Mouse (Mus musculus) erythroblast, embryonic 14.5 days (primary cell): ENCODE data around the gene Zfp451. TPM values are rescaled to one million over a fixed set of nuclear protein-coding genes. Genes with fewer than 3 reads are reported as not detected.
A peak's percentile ranks its signal among the peaks of the same experiment; 100 is the strongest.

ENCODE experiments used
- H3K27me3 ChIP-seq: 2 replicates; pipeline ENCODE4 v1.6.1; 2012; ENCODE audit warnings: inconsistent platforms; ENCODE audit not compliant: control insufficient read depth
- H3K36me3 ChIP-seq: 2 replicates; pipeline ENCODE4 v1.6.1; 2012; ENCODE audit warnings: mild to moderate bottlenecking, inconsistent platforms; ENCODE audit not compliant: control insufficient read depth
- H3K4me1 ChIP-seq: 2 replicates; pipeline ENCODE4 v1.6.1; 2012; ENCODE audit warnings: inconsistent platforms; ENCODE audit not compliant: control insufficient read depth
- H3K4me3 ChIP-seq: replicated peaks from 2 replicates; pipeline ENCODE3; 2012; ENCODE audit warnings: moderate library complexity, mild to moderate bottlenecking, inconsistent platforms
- H3K9me3 ChIP-seq: 2 replicates; pipeline ENCODE4 v1.6.1; 2012; ENCODE audit warnings: low read length, inconsistent platforms, mixed read lengths; ENCODE audit not compliant: control insufficient read depth
- GATA1 ChIP-seq: IDR thresholded peaks from 2 replicates; pipeline ENCODE4 v1.6.1; 2012; ENCODE audit warnings: low read length, inconsistent platforms, mixed read lengths
- TAL1 ChIP-seq: IDR thresholded peaks from 3 replicates; pipeline ENCODE4 v1.6.1; 2012; ENCODE audit warnings: low read length, inconsistent platforms, mixed read lengths
- polyA plus RNA-seq: library from polyadenylated mRNA; stranded (reverse); fragments of >175 nt; gene quantifications from 2 replicates; pipeline ENCODE4 v1.2.3, GENCODE M21; 2012

The Zfp451 gene
- polyA plus RNA-seq, 1 experiment, result 0.13 TPM

DNA sequence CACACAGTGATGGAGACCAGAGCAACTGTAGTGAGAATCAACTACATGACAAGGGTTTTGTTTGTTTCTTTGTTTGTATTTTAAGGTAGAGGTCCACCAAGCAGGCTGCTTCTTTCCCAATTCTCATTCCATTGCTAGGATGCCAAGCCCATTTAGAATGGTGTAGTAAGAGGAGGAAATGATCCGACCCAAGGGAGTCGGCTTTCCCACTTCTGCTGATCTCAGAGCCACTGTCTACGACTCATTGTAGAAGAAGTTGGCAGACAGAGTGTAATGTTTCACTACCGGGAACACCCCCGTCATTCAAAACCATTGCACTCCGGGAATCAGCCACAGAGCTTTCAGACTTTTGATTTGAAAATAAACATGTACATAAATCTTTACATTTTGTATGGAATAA is 89.9 kb downstream of the Zfp451 start:
- H3K36me3 ChIP-seq, result peaks cover 52% of the 10 kb centered on the region
- H3K4me3 ChIP-seq, result no peak overlapping the region
- H3K4me1 ChIP-seq, result peaks cover 19% of the 10 kb centered on the region
- no peaks in the 10 kb centered on the region for H3K9me3 ChIP-seq
- peaks cover 16% of the 10 kb centered on the region for H3K27me3 ChIP-seq
- TF ChIP-seq GATA1 (no peak), TAL1 (no peak)

DNA sequence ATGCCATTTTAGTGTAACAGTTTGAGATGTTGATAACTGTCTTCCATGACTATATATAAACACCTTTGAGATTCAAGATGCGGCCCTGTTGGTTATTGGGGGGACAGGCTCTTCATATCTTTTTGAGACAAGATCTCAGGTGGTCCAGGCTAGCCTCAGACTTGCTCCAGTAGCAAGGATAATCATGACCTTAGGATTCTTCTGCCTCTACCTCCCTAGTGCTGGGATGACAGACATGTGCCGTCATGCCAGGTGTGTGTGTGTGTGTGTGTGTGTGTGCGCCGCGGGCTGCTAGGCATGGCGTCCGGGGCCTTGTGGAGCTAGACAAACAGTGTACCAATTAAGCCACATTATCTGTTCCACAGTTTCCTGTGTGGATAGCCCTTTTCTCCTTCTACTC is 93.4 kb downstream of the Zfp451 start:
- H3K4me1 ChIP-seq, result peaks cover 22% of the 10 kb centered on the region
- H3K27me3 ChIP-seq, result peaks cover 19% of the 10 kb centered on the region
- TF ChIP-seq TAL1 (no peak), GATA1 (no peak)
- peaks cover 35% of the 10 kb centered on the region for H3K36me3 ChIP-seq
- no peaks in the 10 kb centered on the region for H3K9me3 ChIP-seq
- peak overlapping the region; percentile 92 for H3K4me3 ChIP-seq

DNA sequence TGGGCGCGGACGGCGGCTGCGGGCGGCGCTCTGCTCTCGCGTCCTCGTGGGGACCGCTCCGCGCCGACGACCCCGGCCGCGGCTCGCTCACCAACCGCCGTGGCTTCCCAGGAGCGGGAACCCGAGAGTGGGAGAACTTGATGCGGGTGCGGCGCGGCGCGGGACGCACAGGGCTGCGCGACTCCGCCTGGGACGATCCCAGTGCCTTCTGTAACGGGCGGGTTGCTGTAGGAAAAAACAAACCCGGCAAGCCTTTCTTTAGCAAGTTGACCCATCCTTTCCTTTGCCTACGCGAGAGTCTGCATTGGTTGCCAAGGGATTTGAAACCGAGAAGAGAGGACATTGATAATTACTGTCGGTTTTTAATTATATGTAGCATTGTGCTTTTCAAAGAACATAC is 94.2 kb downstream of the Zfp451 start:
- Histone ChIP-seq H3K9me3 (no peaks in the 10 kb centered on the region), H3K4me3 (peak overlapping the region; percentile 92)
- TF ChIP-seq GATA1 (no peak), TAL1 (no peak)

DNA sequence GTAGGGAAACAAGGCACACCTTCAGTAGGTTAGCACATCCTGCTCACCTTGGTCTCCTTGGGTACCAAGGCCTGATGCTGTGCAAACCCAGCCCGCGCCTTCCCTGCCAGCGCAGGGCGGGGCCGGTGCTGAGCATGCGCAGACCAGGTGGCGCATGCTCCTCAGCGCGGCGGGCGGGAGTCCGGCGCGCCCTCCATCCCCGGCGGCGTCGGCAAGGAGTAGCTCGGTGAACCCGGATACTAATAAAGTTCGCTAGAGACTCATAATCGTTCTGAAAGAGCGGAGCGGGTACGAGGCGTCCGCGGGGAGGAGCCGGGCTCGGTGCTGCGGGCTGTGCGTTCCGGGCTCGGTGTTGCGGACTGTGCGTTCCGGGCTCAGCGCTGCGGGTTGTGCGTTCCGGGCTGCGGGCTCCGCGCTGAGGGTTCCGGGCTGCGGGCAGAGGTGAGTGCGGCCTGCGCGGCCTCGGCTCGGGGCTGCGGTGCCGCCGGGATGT is 94.6 kb downstream of the Zfp451 start, which contains the start of gene Rab23:
Gene Rab23, plus strand, starts transcription at position 155 of the 493 bp plus-strand sequence.
- TF ChIP-seq GATA1 (no peak), TAL1 (no peak)
- Histone ChIP-seq H3K4me1 (peaks cover 22% of the 10 kb centered on the region), H3K4me3 (peak within 1 kb of the TSS; percentile 92), H3K36me3 (peaks cover 23% of the 10 kb centered on the region), H3K27me3 (peaks cover 22% of the 10 kb centered on the region), H3K9me3 (no peaks in the 10 kb centered on the region)

More for the DNA sequence above, 94.2 kb downstream of the Zfp451 start:
- peaks cover 19% of the 10 kb centered on the region for H3K27me3 ChIP-seq
- H3K36me3 ChIP-seq, result peaks cover 28% of the 10 kb centered on the region
- peaks cover 22% of the 10 kb centered on the region for H3K4me1 ChIP-seq

DNA sequence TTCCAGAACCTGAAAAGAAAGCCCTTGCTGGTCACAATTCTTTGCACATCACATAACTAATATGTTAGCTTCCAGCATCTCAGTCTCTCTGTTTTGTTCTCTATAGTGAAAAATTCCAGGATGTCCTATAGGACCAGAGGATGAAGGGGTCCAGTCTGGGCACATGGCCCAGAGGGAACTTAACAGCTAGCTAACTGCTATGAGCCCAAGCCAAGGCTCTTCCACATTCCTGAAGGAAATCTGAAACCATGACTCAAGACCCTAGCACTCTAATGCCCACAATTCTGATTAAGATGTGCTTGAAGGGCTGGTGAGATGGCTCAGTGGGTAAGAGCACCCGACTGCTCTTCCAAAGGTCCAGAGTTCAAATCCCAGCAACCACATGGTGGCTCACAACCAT is 96.8 kb downstream of the Zfp451 start:
- no peak overlapping the region for H3K4me3 ChIP-seq
- peaks cover 8% of the 10 kb centered on the region for H3K36me3 ChIP-seq
- H3K4me1 ChIP-seq, result peaks cover 22% of the 10 kb centered on the region
- TF ChIP-seq GATA1, result no peak
- TF ChIP-seq TAL1, result no peak
- H3K27me3 ChIP-seq, result peaks cover 26% of the 10 kb centered on the region
- H3K9me3 ChIP-seq, result no peaks in the 10 kb centered on the region

DNA sequence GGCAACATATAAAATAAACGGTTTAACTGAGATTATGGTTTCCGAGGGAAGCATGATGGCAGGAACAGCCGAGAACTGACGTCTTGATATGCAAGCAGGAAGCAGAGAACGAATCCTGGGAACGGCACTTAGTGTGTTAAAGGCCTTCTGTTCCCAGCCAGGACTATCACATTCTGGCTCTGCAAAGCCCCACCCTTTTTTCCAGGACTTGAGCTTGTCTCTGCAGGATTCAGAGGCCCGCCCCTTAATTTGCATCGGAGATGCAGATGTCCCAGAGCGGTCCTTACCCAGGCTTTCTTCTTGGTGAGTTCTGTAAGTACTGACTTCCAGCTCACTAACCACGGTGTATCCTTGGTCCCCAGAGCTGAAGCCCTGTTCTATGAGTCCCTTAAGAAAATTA is 99.6 kb downstream of the Zfp451 start:
- peaks cover 13% of the 10 kb centered on the region for H3K27me3 ChIP-seq
- H3K4me1 ChIP-seq, result peaks cover 9% of the 10 kb centered on the region
- no peaks in the 10 kb centered on the region for H3K36me3 ChIP-seq
- no peak for TF ChIP-seq GATA1
- no peak for TF ChIP-seq TAL1
- no peaks in the 10 kb centered on the region for H3K9me3 ChIP-seq
- H3K4me3 ChIP-seq, result no peak overlapping the region

DNA sequence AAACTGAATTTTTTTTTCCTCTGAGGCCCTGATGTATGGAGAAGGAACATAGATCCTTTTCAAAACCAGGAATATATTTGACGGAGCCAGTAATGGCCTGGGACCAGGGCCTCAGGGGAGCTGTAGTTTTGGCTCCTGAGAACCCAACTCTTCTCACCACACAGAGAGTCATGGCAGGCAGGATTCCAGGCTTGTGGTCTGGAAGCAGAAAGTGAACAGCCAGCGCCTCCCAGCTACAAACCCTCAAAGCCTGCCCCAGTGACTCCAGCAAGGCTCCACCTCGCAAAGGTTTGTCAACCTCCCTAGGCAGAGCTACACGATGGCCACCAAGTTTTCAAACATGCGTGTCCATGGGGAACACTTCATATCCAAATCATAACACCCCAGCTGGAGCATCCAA is 102.4 kb downstream of the Zfp451 start:
- TF ChIP-seq TAL1 (no peak), GATA1 (no peak)

More for the DNA sequence above, 102.4 kb downstream of the Zfp451 start:
- Histone ChIP-seq H3K4me3 (no peak overlapping the region), H3K9me3 (no peaks in the 10 kb centered on the region), H3K27me3 (peaks cover 10% of the 10 kb centered on the region), H3K4me1 (peaks cover 7% of the 10 kb centered on the region), H3K36me3 (no peaks in the 10 kb centered on the region)

Other genes with a start within 250 kb of the Zfp451 start
- gene Prim2, start 144.8 kb downstream of the Zfp451 start, polyA plus RNA-seq, result 0.91 and 1.5 TPM in 2 replicates
- gene Rab23, start 94.7 kb downstream of the Zfp451 start, polyA plus RNA-seq, result 0.07 and 0.15 TPM in 2 replicates
- 1.8 and 2.7 TPM in 2 replicates for gene Bag2, start 56.8 kb downstream of the Zfp451 start, polyA plus RNA-seq
- gene Bend6, start 93.2 kb upstream of the Zfp451 start, polyA plus RNA-seq, result not detected in 2 replicates
- gene Dst, start 93.6 kb upstream of the Zfp451 start, polyA plus RNA-seq, result 1.3 and 1.5 TPM in 2 replicates